Mouse (Mus musculus) intestine, postnatal 0 days (tissue): ENCODE measurements around the gene Agbl4. TPM values are rescaled to one million over a fixed set of nuclear protein-coding genes. Genes with fewer than 3 reads are reported as not detected.

ENCODE experiments used
- ATAC-seq: fragments of 200-750 bp; cut with Nextera tagmentation; 2 replicates; pipeline ENCODE4 v1.8.0; 2017; ENCODE audit warnings: mild to moderate bottlenecking, moderate TSS enrichment, moderate library complexity
- H3K27ac ChIP-seq: fragments of 300-500 bp; sonication (generic); 2 replicates; pipeline ENCODE4 v1.5.1; 2014; ENCODE audit warnings: mild to moderate bottlenecking, low read depth, low read length, moderate library complexity
- H3K27me3 ChIP-seq: fragments of 300-500 bp; sonication (generic); replicated peaks from 2 replicates; pipeline ENCODE4 v1.6.1; 2014; ENCODE audit warnings: low read length, mixed read lengths; ENCODE audit not compliant: control insufficient read depth, insufficient read depth
- H3K36me3 ChIP-seq: fragments of 300-500 bp; sonication (generic); 2 replicates; pipeline ENCODE4 v1.6.1; 2014; ENCODE audit warnings: mild to moderate bottlenecking, moderate library complexity; ENCODE audit not compliant: control insufficient read depth, insufficient read depth
- H3K4me1 ChIP-seq: fragments of 300-500 bp; sonication (generic); replicated peaks from 2 replicates; pipeline ENCODE4 v1.6.1; 2014; ENCODE audit warnings: antibody characterized with exemption, low read length, mixed read lengths; ENCODE audit not compliant: control insufficient read depth, insufficient read depth
- H3K4me2 ChIP-seq: fragments of 300-500 bp; sonication (generic); replicated peaks from 2 replicates; pipeline ENCODE4 v1.6.1; 2014; ENCODE audit warnings: low read depth, mild to moderate bottlenecking, moderate library complexity
- H3K4me3 ChIP-seq: fragments of 300-500 bp; sonication (generic); 2 replicates; pipeline ENCODE4 v1.5.1; 2014; ENCODE audit warnings: low read depth, low read length
- H3K9ac ChIP-seq: fragments of 300-500 bp; sonication (generic); 2 replicates; pipeline ENCODE4 v1.6.1; 2014; ENCODE audit warnings: mild to moderate bottlenecking, low read depth, low read length
- H3K9me3 ChIP-seq: fragments of 300-500 bp; sonication (generic); 2 replicates; pipeline ENCODE4 v1.6.1; 2016; ENCODE audit warnings: mixed run types; ENCODE audit not compliant: control insufficient read depth
- CTCF ChIP-seq: sonication (generic); IDR thresholded peaks from 2 replicates; pipeline ENCODE4 v1.5.1; 2016; ENCODE audit warnings: low read depth, mild to moderate bottlenecking, control low read depth, antibody characterized with exemption, moderate library complexity
- whole genome bisulfite sequencing: fragments of 180-500 bp; shearing (Covaris S2); extraction: QIAGEN DNeasy Blood & Tissue Kit; methylation state at CpG from one replicate; pipeline ENCODE4 v1.1.7; 2014; 5-methylcytosine and 5-hydroxymethylcytosine counted together
- polyA plus RNA-seq: library from polyadenylated mRNA; unstranded; fragments of >200 nt; fragmentation: Nextera tagmentation; extraction: Ambion mirVana; gene quantifications from 2 replicates; pipeline ENCODE4 v1.2.1, GENCODE M21; 2015

Gene Agbl4
- polyA plus RNA-seq, 1 experiment from 2014 or later: 0.18 TPM

- Histone ChIP-seq H3K9ac (no peak overlapping the region), H3K4me1 (no peaks in the 10 kb centered on the region), H3K36me3 (no peaks in the 10 kb centered on the region), H3K4me2 (no peak overlapping the region), H3K27ac (no peak overlapping the region), H3K9me3 (no peaks in the 10 kb centered on the region), H3K27me3 (no peaks in the 10 kb centered on the region), H3K4me3 (no peak overlapping the region)
- TF ChIP-seq CTCF: no peak
- 78% methylated on average over 2 of the region's 2 CpGs for WGBS
- ATAC-seq: no peak
These were observed 265.5 kb downstream of the Agbl4 start for GRCm38 (mm10) chr4:110662940-110663339.

- no peaks in the 10 kb centered on the region for H3K27me3 ChIP-seq
- H3K9ac ChIP-seq: no peak overlapping the region
- TF ChIP-seq CTCF: no peak
- no peaks in the 10 kb centered on the region for H3K36me3 ChIP-seq
- no peak overlapping the region for H3K4me3 ChIP-seq
- 79% methylated on average over 1 of the region's 1 CpGs for WGBS
- no peak overlapping the region for H3K4me2 ChIP-seq
- ATAC-seq: no peak
- H3K27ac ChIP-seq: no peak overlapping the region
- H3K9me3 ChIP-seq: no peaks in the 10 kb centered on the region
- no peaks in the 10 kb centered on the region for H3K4me1 ChIP-seq
These were observed 276.7 kb downstream of the Agbl4 start for GRCm38 (mm10) chr4:110674121-110674520.

GRCm38 (mm10) chr4:110735141-110735540, 337.7 kb downstream of the Agbl4 start:
- no peak for ATAC-seq
- WGBS: 84% methylated on average over 1 of the region's 1 CpGs
- no peaks in the 10 kb centered on the region for H3K36me3 ChIP-seq
- H3K4me1 ChIP-seq: no peaks in the 10 kb centered on the region
- no peak overlapping the region for H3K4me2 ChIP-seq
- no peak overlapping the region for H3K4me3 ChIP-seq
- H3K9me3 ChIP-seq: no peaks in the 10 kb centered on the region
- no peak overlapping the region for H3K27ac ChIP-seq
- no peak for TF ChIP-seq CTCF
- no peak overlapping the region for H3K9ac ChIP-seq
- H3K27me3 ChIP-seq: no peaks in the 10 kb centered on the region

GRCm38 (mm10) chr4:110757941-110758340, 360.5 kb downstream of the Agbl4 start:
- no peak overlapping the region for H3K4me2 ChIP-seq
- no peaks in the 10 kb centered on the region for H3K36me3 ChIP-seq
- no peaks in the 10 kb centered on the region for H3K9me3 ChIP-seq
- ATAC-seq: no peak
- 78% methylated on average over 2 of the region's 2 CpGs for WGBS
- H3K4me1 ChIP-seq: no peaks in the 10 kb centered on the region
- no peak overlapping the region for H3K9ac ChIP-seq
- H3K4me3 ChIP-seq: no peak overlapping the region
- no peak for TF ChIP-seq CTCF
- H3K27me3 ChIP-seq: no peaks in the 10 kb centered on the region
- H3K27ac ChIP-seq: no peak overlapping the region

- Histone ChIP-seq H3K4me2 (no peak overlapping the region), H3K36me3 (no peaks in the 10 kb centered on the region), H3K27me3 (no peaks in the 10 kb centered on the region), H3K4me1 (no peaks in the 10 kb centered on the region), H3K9ac (no peak overlapping the region), H3K4me3 (no peak overlapping the region), H3K9me3 (no peaks in the 10 kb centered on the region), H3K27ac (no peak overlapping the region)
- ATAC-seq: no peak
- WGBS: 77% methylated on average over 4 of the region's 4 CpGs
- no peak for TF ChIP-seq CTCF
These were observed 391.1 kb downstream of the Agbl4 start for GRCm38 (mm10) chr4:110788596-110788995.

- no peak for ATAC-seq
- H3K4me1 ChIP-seq: no peaks in the 10 kb centered on the region
- H3K4me3 ChIP-seq: no peak overlapping the region
- no peaks in the 10 kb centered on the region for H3K36me3 ChIP-seq
- no peak overlapping the region for H3K27ac ChIP-seq
- H3K27me3 ChIP-seq: no peaks in the 10 kb centered on the region
- 77% methylated on average over 4 of the region's 4 CpGs for WGBS
- no peak overlapping the region for H3K4me2 ChIP-seq
- H3K9me3 ChIP-seq: no peaks in the 10 kb centered on the region
- TF ChIP-seq CTCF: no peak
- no peak overlapping the region for H3K9ac ChIP-seq
These were observed 402.4 kb downstream of the Agbl4 start for GRCm38 (mm10) chr4:110799902-110800301.

- H3K27me3 ChIP-seq: no peaks in the 10 kb centered on the region
- no peak overlapping the region for H3K27ac ChIP-seq
- H3K9me3 ChIP-seq: no peaks in the 10 kb centered on the region
- no peak overlapping the region for H3K9ac ChIP-seq
- no peak for ATAC-seq
- no peaks in the 10 kb centered on the region for H3K4me1 ChIP-seq
- H3K36me3 ChIP-seq: no peaks in the 10 kb centered on the region
- TF ChIP-seq CTCF: no peak
- H3K4me3 ChIP-seq: no peak overlapping the region
- WGBS: 25% methylated on average over 1 of the region's 1 CpGs
- H3K4me2 ChIP-seq: no peak overlapping the region
These were observed 413.5 kb downstream of the Agbl4 start for GRCm38 (mm10) chr4:110810947-110811346.
